Mouse (Mus musculus) hindbrain, embryonic 13.5 days (tissue): Measurements from ENCODE around the gene Dusp22. TPM values are rescaled to one million over a fixed set of nuclear protein-coding genes. Genes with fewer than 3 reads are reported as not detected.

Experiments used
- ATAC-seq: fragments of 200-750 bp; cut with Nextera tagmentation; 2 replicates; pipeline ENCODE4 v1.8.0; 2017; ENCODE audit warnings: moderate TSS enrichment; ENCODE audit not compliant: low FRiP score
- H3K27ac ChIP-seq: fragments of 300-500 bp; sonication (generic); 2 replicates; pipeline ENCODE4 v1.5.1; 2015; ENCODE audit warnings: inconsistent platforms, mild to moderate bottlenecking, moderate library complexity
- H3K27me3 ChIP-seq: fragments of 300-500 bp; sonication (generic); 2 replicates; pipeline ENCODE4 v1.6.1; 2015; ENCODE audit warnings: mild to moderate bottlenecking, inconsistent platforms
- H3K36me3 ChIP-seq: fragments of 300-500 bp; sonication (generic); 2 replicates; pipeline ENCODE4 v1.6.1; 2015; ENCODE audit warnings: mild to moderate bottlenecking, inconsistent platforms
- H3K4me1 ChIP-seq: fragments of 300-500 bp; sonication (generic); replicated peaks from 2 replicates; pipeline ENCODE4 v1.6.1; 2015; ENCODE audit warnings: inconsistent platforms
- H3K4me2 ChIP-seq: fragments of 300-500 bp; sonication (generic); 2 replicates; pipeline ENCODE4 v1.6.1; 2015; ENCODE audit warnings: inconsistent platforms, mild to moderate bottlenecking, moderate library complexity
- H3K4me3 ChIP-seq: fragments of 300-500 bp; sonication (generic); 2 replicates; pipeline ENCODE4 v1.5.1; 2015; ENCODE audit warnings: mild to moderate bottlenecking, inconsistent platforms
- H3K9ac ChIP-seq: fragments of 300-500 bp; sonication (generic); 2 replicates; pipeline ENCODE4 v1.6.1; 2015; ENCODE audit warnings: mild to moderate bottlenecking, inconsistent platforms
- H3K9me3 ChIP-seq: fragments of 300-500 bp; sonication (generic); 2 replicates; pipeline ENCODE4 v1.6.1; 2016; ENCODE audit warnings: inconsistent platforms
- WGBS: fragments of 180-500 bp; shearing (Covaris S2); methylation state at CpG from one replicate; pipeline ENCODE4 v1.1.7; 2015; 5-methylcytosine and 5-hydroxymethylcytosine counted together
- polyA plus RNA-seq: library from polyadenylated mRNA; unstranded; fragments of >200 nt; fragmentation: Nextera tagmentation; extraction: Ambion mirVana; gene quantifications from 2 replicates; pipeline ENCODE4 v1.2.1, GENCODE M21; 2015

Gene Dusp22
- polyA plus RNA-seq, 1 experiment from 2014 or later, result 19.6 TPM

GRCm38 (mm10) chr13:30704246-30705095, 44.7 kb downstream of the Dusp22 start:
- Histone ChIP-seq H3K36me3 (peaks cover 33% of the 10 kb centered on the region), H3K27me3 (no peaks in the 10 kb centered on the region)
- ATAC-seq, result no peak

GRCm38 (mm10) chr13:30711066-30711465, 51.3 kb downstream of the Dusp22 start:
- Histone ChIP-seq H3K4me2 (no peak overlapping the region), H3K4me3 (no peak overlapping the region), H3K27me3 (no peaks in the 10 kb centered on the region), H3K36me3 (peaks cover 40% of the 10 kb centered on the region), H3K9ac (no peak overlapping the region), H3K4me1 (no peaks in the 10 kb centered on the region), H3K9me3 (no peaks in the 10 kb centered on the region), H3K27ac (no peak overlapping the region)
- 80% methylated on average over 2 of the region's 2 CpGs for WGBS
- ATAC-seq, result no peak

More at GRCm38 (mm10) chr13:30704246-30705095, 44.7 kb downstream of the Dusp22 start:
- no peak overlapping the region for H3K27ac ChIP-seq
- no peak overlapping the region for H3K4me2 ChIP-seq
- WGBS, result 92% methylated on average over 8 of the region's 8 CpGs
- H3K9ac ChIP-seq, result no peak overlapping the region
- no peaks in the 10 kb centered on the region for H3K9me3 ChIP-seq
- H3K4me1 ChIP-seq, result no peaks in the 10 kb centered on the region
- H3K4me3 ChIP-seq, result no peak overlapping the region

- ATAC-seq, result no peak
- Histone ChIP-seq H3K27me3 (no peaks in the 10 kb centered on the region), H3K27ac (no peak overlapping the region), H3K4me2 (no peak overlapping the region), H3K4me3 (no peak overlapping the region), H3K9me3 (no peaks in the 10 kb centered on the region), H3K4me1 (no peaks in the 10 kb centered on the region), H3K9ac (no peak overlapping the region), H3K36me3 (peaks cover 33% of the 10 kb centered on the region)
- WGBS, result 95% methylated on average over 3 of the region's 3 CpGs
Measured at GRCm38 (mm10) chr13:30711711-30712110, 51.9 kb downstream of the Dusp22 start.

- H3K4me1 ChIP-seq, result no peaks in the 10 kb centered on the region
- no peaks in the 10 kb centered on the region for H3K27me3 ChIP-seq
- H3K4me3 ChIP-seq, result no peak overlapping the region
- 79% methylated on average over 6 of the region's 6 CpGs for WGBS
- ATAC-seq, result 0 out of 2 replicates have a peak, but pooled peaks have one; percentile 37
- H3K4me2 ChIP-seq, result no peak overlapping the region
- H3K9me3 ChIP-seq, result no peaks in the 10 kb centered on the region
- no peak overlapping the region for H3K9ac ChIP-seq
- peaks cover 33% of the 10 kb centered on the region for H3K36me3 ChIP-seq
- no peak overlapping the region for H3K27ac ChIP-seq
Measured at GRCm38 (mm10) chr13:30712280-30712679, 52.5 kb downstream of the Dusp22 start.

- no peak overlapping the region for H3K9ac ChIP-seq
- H3K36me3 ChIP-seq, result peaks cover 25% of the 10 kb centered on the region
- H3K4me3 ChIP-seq, result no peak overlapping the region
- 92% methylated on average over 3 of the region's 3 CpGs for WGBS
- no peaks in the 10 kb centered on the region for H3K9me3 ChIP-seq
- H3K27me3 ChIP-seq, result no peaks in the 10 kb centered on the region
- H3K4me1 ChIP-seq, result no peaks in the 10 kb centered on the region
- no peak for ATAC-seq
- H3K4me2 ChIP-seq, result no peak overlapping the region
- H3K27ac ChIP-seq, result no peak overlapping the region
Measured at GRCm38 (mm10) chr13:30713621-30714020, 53.8 kb downstream of the Dusp22 start.

- no peak for ATAC-seq
- no peaks in the 10 kb centered on the region for H3K9me3 ChIP-seq
- H3K9ac ChIP-seq, result no peak overlapping the region
- no peaks in the 10 kb centered on the region for H3K27me3 ChIP-seq
- peaks cover 15% of the 10 kb centered on the region for H3K36me3 ChIP-seq
- WGBS, result 93% methylated on average over 6 of the region's 6 CpGs
- no peak overlapping the region for H3K4me2 ChIP-seq
- no peak overlapping the region for H3K27ac ChIP-seq
- H3K4me3 ChIP-seq, result no peak overlapping the region
- no peaks in the 10 kb centered on the region for H3K4me1 ChIP-seq
Measured at GRCm38 (mm10) chr13:30714552-30714951, 54.8 kb downstream of the Dusp22 start.

GRCm38 (mm10) chr13:30715060-30715459, 55.3 kb downstream of the Dusp22 start:
- WGBS, result 87% methylated on average over 7 of the region's 7 CpGs
- H3K27ac ChIP-seq, result no peak overlapping the region

GRCm38 (mm10) chr13:30715573-30715972, 55.8 kb downstream of the Dusp22 start:
- no peak overlapping the region for H3K9ac ChIP-seq

More at GRCm38 (mm10) chr13:30715060-30715459, 55.3 kb downstream of the Dusp22 start:
- H3K4me3 ChIP-seq, result no peak overlapping the region
- H3K36me3 ChIP-seq, result peaks cover 14% of the 10 kb centered on the region
- no peak for ATAC-seq
- H3K4me2 ChIP-seq, result no peak overlapping the region
- H3K9me3 ChIP-seq, result no peaks in the 10 kb centered on the region
- H3K9ac ChIP-seq, result no peak overlapping the region
- H3K27me3 ChIP-seq, result no peaks in the 10 kb centered on the region
- no peaks in the 10 kb centered on the region for H3K4me1 ChIP-seq

GRCm38 (mm10) chr13:30716611-30717010, 56.8 kb downstream of the Dusp22 start:
- H3K4me2 ChIP-seq, result no peak overlapping the region
- no peak for ATAC-seq
- H3K9me3 ChIP-seq, result no peaks in the 10 kb centered on the region
- no peaks in the 10 kb centered on the region for H3K27me3 ChIP-seq
- H3K36me3 ChIP-seq, result peaks cover 6% of the 10 kb centered on the region; the same call in 1 of the 2 replicates
- H3K27ac ChIP-seq, result no peak overlapping the region
- 75% methylated on average over 5 of the region's 5 CpGs for WGBS
- H3K4me3 ChIP-seq, result no peak overlapping the region
- H3K4me1 ChIP-seq, result no peaks in the 10 kb centered on the region
- no peak overlapping the region for H3K9ac ChIP-seq

More at GRCm38 (mm10) chr13:30715573-30715972, 55.8 kb downstream of the Dusp22 start:
- H3K27me3 ChIP-seq, result no peaks in the 10 kb centered on the region
- H3K4me3 ChIP-seq, result no peak overlapping the region
- ATAC-seq, result no peak
- no peak overlapping the region for H3K27ac ChIP-seq
- no peaks in the 10 kb centered on the region for H3K4me1 ChIP-seq
- H3K9me3 ChIP-seq, result no peaks in the 10 kb centered on the region
- no peak overlapping the region for H3K4me2 ChIP-seq
- peaks cover 14% of the 10 kb centered on the region for H3K36me3 ChIP-seq
- WGBS, result 85% methylated on average over 4 of the region's 4 CpGs

- Histone ChIP-seq H3K36me3 (no peaks in the 10 kb centered on the region), H3K9me3 (no peaks in the 10 kb centered on the region), H3K27me3 (no peaks in the 10 kb centered on the region), H3K4me2 (peak overlapping the region; percentile 26; the same call in 1 of the 2 replicates), H3K27ac (no peak overlapping the region), H3K4me1 (peaks cover 16% of the 10 kb centered on the region), H3K9ac (0 out of 2 replicates have a peak overlapping the region, but pooled peaks have one; percentile 7), H3K4me3 (no peak overlapping the region)
- ATAC-seq, result 0 out of 2 replicates have a peak, but pooled peaks have one; percentile 26
- WGBS, result 15% methylated on average over 7 of the region's 7 CpGs
Measured at GRCm38 (mm10) chr13:30722601-30723000, 62.8 kb downstream of the Dusp22 start.

- H3K9me3 ChIP-seq, result no peaks in the 10 kb centered on the region
- H3K4me2 ChIP-seq, result no peak overlapping the region
- no peaks in the 10 kb centered on the region for H3K36me3 ChIP-seq
- 60% methylated on average over 5 of the region's 5 CpGs for WGBS
- H3K4me1 ChIP-seq, result peaks cover 16% of the 10 kb centered on the region
- H3K9ac ChIP-seq, result no peak overlapping the region
- ATAC-seq, result no peak
- H3K27ac ChIP-seq, result no peak overlapping the region
- H3K27me3 ChIP-seq, result no peaks in the 10 kb centered on the region
- H3K4me3 ChIP-seq, result no peak overlapping the region
Measured at GRCm38 (mm10) chr13:30723258-30723657, 63.5 kb downstream of the Dusp22 start.

GRCm38 (mm10) chr13:30723858-30724257, 64.1 kb downstream of the Dusp22 start:
- H3K27ac ChIP-seq, result no peak overlapping the region
- H3K4me2 ChIP-seq, result no peak overlapping the region
- H3K4me3 ChIP-seq, result no peak overlapping the region
- no peaks in the 10 kb centered on the region for H3K9me3 ChIP-seq
- peaks cover 16% of the 10 kb centered on the region for H3K4me1 ChIP-seq
- no peaks in the 10 kb centered on the region for H3K36me3 ChIP-seq
- 64% methylated on average over 8 of the region's 8 CpGs for WGBS
- no peak overlapping the region for H3K9ac ChIP-seq
- no peaks in the 10 kb centered on the region for H3K27me3 ChIP-seq
- no peak for ATAC-seq
